Mouse (Mus musculus): ENCODE data around the gene Fam122a.

DNA sequence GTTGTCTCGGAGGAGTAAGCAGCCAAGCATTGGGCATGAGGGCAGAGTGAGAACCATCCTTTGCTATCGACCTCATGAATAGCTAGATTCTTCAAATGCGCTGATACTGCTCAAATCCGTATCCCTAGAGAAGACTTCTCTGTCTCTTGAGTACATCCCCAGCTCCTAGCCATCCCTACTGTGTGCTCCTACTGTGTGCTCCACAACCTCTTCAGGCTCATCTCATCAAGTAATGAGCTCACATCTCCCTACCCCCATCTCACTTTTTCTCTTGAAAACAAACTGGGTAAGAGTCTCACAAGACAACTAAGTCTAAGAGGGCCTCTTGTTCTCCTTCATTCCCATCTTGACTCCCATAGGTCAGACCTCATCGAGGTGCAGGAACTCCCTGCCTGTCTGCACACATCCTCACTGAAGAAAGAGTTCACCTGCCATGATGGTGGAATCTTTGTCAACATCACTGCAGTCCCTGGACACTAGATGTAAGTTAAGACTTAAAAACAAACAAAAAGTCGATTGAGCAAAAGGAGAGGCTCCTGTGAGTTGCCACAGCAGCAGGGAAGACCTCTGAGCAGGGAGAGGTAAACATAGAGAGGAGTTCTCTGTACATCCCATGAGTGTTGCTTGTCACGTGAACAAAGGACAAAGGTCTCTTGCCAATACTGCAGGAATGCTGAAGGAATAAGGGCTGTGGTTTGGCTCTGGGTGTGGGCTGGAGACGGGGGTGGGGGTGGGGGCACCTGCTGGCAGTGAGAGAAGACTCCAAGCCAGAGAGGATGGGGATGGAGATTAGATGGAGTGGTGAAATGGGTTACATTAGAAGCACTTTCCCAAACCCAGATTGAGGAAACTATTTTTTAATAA is 9.5 kb upstream of the Fam122a start:
- TF ChIP-seq MAX (IDR thresholded peaks at IDR 0.05): no peak
- no peak for TF ChIP-seq USF1 (IDR thresholded peaks at IDR 0.05; ENCODE audit: low read depth)
- no peak for TF ChIP-seq CEBPB (IDR thresholded peaks at IDR 0.05; ENCODE audit: low read depth)
- no peak for TF ChIP-seq CTCF (IDR thresholded peaks at IDR 0.05; ENCODE audit: control insufficient read depth, insufficient read depth, insufficient read length)
- no peak for TF ChIP-seq MYOG (IDR thresholded peaks at IDR 0.05; ENCODE audit: control insufficient read depth, extremely low read depth, insufficient read length)
- no peak for TF ChIP-seq FOSL1 (IDR thresholded peaks at IDR 0.05; ENCODE audit: insufficient read depth, low read length, poor library complexity, severe bottlenecking)

Data from C2C12 (cell line).